Mouse (Mus musculus) Patski (cell line): Measurements from ENCODE around the gene Tcam1. TPM values are rescaled to one million over a fixed set of nuclear protein-coding genes. Genes with fewer than 3 reads are reported as not detected.

ENCODE experiments used
- ATAC-seq: fragments of 100-300 bp; one replicate; pipeline ENCODE4 v1.8.0; 2021
- CTCF ChIA-PET: fragments of 350-600 bp; sonication (Branson Sonifier 250); formaldehyde crosslinking; loops from one replicate; lab custom pipeline; 2022; ENCODE audit warnings: inconsistent platforms; lab: Charles Lee
- POLR2A ChIA-PET: fragments of 350-600 bp; sonication (Branson Sonifier 250); formaldehyde crosslinking; loops from one replicate; lab custom pipeline; 2022; ENCODE audit warnings: antibody characterized with exemption, inconsistent platforms; lab: Charles Lee
- DNase-seq: peaks from one replicate; pipeline ENCODE4 v3.0.0-alpha.2; 2011; ENCODE audit warnings: low read depth, low spot score
- H3K27me3 ChIP-seq: fragments of 371-371 bp; one replicate; pipeline ENCODE4 v1.5.1; 2021
- CTCF ChIP-seq: fragments of 100-300 bp; IDR thresholded peaks from one replicate; pipeline ENCODE4 v1.5.1; 2021
- in situ Hi-C: fragments of 300-500 bp; cut with MboI; formaldehyde crosslinking; loops from 3 replicates; pipeline ENCODE4 v1.11.1; 2018; ENCODE audit warnings: low pct_unique_long_range_greater_than_20kb, mixed read lengths
- polyA plus RNA-seq: library from polyadenylated mRNA; unstranded; gene quantifications from one replicate; pipeline ENCODE4 v1.2.3, GENCODE M21; 2021

Tcam1 gene
- polyA plus RNA-seq, 1 experiment from 2014 or later = 0.37 TPM

DNA sequence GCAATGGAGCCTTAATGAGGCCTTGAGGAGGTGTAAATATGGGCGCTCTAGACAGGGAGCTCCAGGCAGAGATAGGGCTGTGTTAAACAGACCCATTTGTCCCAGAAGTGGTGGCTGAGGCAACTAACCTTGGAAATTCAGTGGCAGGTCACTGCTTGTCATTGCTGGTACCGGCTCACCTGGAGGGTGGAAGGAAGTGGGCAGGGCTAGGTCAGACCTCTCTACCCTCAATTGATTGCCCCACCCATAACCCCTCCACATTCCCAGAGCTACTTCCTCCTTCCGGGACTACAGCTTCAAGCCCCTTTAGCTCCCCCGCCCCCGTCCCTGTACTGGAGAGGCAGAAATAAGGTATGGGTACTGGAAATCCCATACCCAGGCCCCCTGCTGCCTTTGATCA, 37.1 kb downstream of the Tcam1 start:
- no peak for DNase-seq
- no peak for ATAC-seq

DNA sequence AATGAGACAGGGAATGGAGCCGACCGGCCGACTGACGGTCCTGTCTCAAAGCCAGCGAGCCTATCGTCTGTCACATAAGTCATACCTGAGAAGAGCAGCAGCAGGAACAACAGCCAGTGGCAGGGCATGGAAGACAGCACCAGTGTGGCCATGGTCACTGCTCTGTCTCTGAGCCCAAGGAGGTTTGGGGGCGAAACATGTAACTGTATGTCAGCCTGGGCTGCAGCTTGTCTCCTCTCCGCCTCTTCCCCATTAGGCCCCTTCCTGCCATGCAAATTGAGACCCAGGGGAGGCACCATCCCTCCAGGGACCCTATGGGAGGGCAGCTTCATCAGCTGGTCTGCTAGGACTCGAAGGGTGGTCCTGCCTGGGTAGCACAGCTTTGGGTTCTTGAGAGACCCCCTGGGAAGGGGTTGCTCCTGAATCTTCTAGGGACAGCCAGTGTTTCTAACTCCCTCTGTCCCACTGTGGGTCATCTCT, 37.9 kb downstream of the Tcam1 start, which contains the start of gene Cd79b:
TSS of gene Cd79b (minus strand) at position 430 of the 480 bp plus-strand sequence.
- in situ Hi-C loops = no loop called here
- ATAC-seq (no peak), DNase-seq (no peak)
- ChIA-PET POLR2A (no interaction called here), CTCF (interaction anchor here (0.9 to 1.3 kb wide), 3 partner anchors 10 to 52 kb away, joined by 3 to 4 read pairs (median 3); no protein-coding TSS in a partner anchor)
- no peaks in the 10 kb centered on the region for H3K27me3 ChIP-seq
- TF ChIP-seq CTCF = no peak

More for the DNA sequence above, 37.1 kb downstream of the Tcam1 start:
- POLR2A ChIA-PET = no interaction called here
- in situ Hi-C loops = no loop called here
- TF ChIP-seq CTCF = no peak
- CTCF ChIA-PET = interaction anchor here (0.9 to 1.9 kb wide), 4 partner anchors 11 to 53 kb away, joined by 3 to 7 read pairs (median 4); no protein-coding TSS in a partner anchor
- H3K27me3 ChIP-seq = no peaks in the 10 kb centered on the region

DNA sequence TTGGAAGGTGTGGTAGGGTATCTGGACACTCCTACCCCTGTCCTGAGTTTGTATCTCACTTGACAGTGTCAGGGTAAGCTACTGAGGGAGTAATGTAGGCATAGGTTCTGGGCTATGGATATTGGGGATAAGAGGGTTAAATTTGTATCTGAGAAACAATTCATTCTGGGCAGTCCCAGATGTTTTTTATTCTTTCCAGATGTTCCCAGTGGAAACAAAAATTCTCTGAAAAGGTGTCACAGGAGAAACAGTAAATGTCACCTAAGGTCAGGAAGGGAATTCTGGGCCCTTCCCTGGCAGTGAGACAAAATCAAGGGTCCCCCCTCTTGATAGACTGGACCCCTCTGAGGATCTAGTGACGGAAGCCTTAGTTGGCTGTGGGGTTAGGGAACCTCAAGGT, 39.9 kb downstream of the Tcam1 start:
- no peaks in the 10 kb centered on the region for H3K27me3 ChIP-seq
- TF ChIP-seq CTCF = no peak
- ATAC-seq (no peak), DNase-seq (no peak)
- ChIA-PET CTCF (interaction anchor here (1.5 kb wide), 1 partner anchor 13 kb away, joined by 5 read pairs; no protein-coding TSS in a partner anchor), POLR2A (interaction anchor here (0.7 kb wide), 1 partner anchor 365 kb away, joined by 4 read pairs; no protein-coding TSS in a partner anchor)
- in situ Hi-C loops = no loop called here

DNA sequence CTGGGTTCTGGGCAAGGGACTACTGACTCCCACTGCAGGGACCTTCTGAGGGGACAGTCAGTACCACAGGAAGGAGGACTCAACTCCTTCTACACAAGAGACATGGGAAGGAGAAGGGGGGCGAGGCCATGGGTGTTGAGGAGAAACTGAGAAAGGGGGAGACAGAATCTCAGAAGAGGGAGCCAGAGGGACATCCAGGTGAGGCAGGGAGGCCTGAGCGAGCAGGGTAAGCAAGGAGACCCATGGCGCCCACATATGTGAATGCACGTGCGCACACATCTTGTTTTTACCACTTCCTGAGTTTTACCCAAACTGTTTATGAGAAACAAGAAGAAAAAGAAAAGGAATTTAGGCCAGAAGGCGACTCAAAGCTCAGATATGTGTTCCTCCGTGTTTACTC, 41.3 kb downstream of the Tcam1 start:
- ATAC-seq = no peak
- ChIA-PET POLR2A (no interaction called here), CTCF (interaction anchor here (1.1 kb wide), 1 partner anchor 12 kb away, joined by 3 read pairs; no protein-coding TSS in a partner anchor)
- no peak for TF ChIP-seq CTCF
- DNase-seq = no peak
- in situ Hi-C loops = no loop called here
- H3K27me3 ChIP-seq = no peaks in the 10 kb centered on the region

DNA sequence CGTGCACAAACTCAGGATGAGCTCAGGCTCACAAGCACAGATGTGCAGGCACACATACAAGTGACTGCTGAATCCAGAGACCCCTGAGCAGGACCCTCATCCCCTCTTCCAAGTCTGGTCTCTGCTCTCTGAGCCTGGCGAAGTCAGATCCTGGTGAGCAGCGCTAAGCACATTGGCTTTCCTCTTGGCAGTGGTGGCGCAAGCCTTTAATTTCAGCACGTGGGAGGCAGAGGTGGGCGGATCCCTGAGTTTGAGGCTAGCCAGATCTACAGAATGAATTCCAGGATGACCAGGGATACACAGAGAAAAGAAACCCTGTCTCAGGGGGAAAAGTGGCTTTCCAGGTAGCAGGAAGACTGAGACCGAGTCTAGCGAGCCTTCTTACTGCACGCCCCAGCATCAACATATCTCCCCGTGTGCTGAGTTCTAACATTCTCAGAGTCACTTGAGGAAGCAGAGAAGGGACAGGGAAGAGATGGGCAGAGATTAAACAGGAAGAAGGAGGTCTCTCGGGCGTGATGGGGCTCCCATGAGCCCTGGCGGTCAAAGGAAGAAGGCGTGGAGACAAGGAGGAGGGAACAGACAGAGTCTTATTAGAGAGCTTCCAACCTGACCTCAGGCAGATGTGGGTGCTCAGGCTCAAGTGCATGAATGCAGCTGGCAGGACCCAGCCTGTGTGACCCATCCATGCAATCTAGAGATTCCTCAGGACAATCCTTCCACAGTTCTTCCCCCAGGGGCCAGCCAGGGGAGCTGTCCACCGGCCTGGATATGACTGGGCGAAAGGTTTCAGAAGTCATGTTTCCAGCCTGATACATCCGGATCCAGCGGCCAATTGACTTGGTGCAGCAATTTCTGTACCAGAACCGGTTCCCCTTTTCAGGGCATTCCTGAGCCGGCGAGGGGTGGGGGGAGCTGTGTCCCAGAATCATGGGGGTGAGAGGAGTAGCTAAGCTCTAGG, 42.2 kb downstream of the Tcam1 start:
- TF ChIP-seq CTCF = no peak
- H3K27me3 ChIP-seq = no peaks in the 10 kb centered on the region
- DNase-seq (no peak), ATAC-seq (no peak)
- ChIA-PET CTCF (interaction anchor here (1.1 to 1.3 kb wide), 2 partner anchors 11 to 16 kb away, joined by 3 read pairs; no protein-coding TSS in a partner anchor), POLR2A (no interaction called here)
- in situ Hi-C loops = no loop called here

DNA sequence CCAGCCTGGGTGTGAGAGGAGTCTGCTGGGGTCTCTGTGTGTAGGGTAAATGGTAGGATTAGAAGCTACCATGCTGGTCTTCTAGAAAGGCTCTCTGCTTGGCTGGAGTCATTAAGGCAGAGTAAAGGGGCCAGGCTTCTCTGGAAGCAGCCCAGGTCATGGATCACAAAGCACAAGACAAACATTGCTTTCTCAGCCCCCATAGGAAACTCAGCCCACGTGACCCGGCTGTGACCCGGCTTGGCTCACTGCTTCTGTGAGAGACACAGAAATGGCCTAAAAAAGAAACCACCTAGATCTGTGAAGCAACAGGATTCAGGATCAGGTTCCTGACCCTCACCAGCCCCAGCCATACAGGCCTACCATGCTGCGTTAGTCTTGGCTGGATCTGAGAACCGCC, 48.4 kb downstream of the Tcam1 start:
- in situ Hi-C loops = loop anchor here (5.0 kb wide), 2 partner anchors 43 to 67 kb away; no protein-coding TSS in a partner anchor
- DNase-seq (peak; percentile 50), ATAC-seq (no peak)
- POLR2A ChIA-PET = interaction anchor here (1.1 kb wide), 1 partner anchor 22 kb away, joined by 3 read pairs; no protein-coding TSS in a partner anchor
- CTCF ChIA-PET = interaction anchor here (1.0 to 2.1 kb wide), 5 partner anchors 11 to 68 kb away, joined by 3 to 10 read pairs (median 4); partner anchors contain the start of genes Cd79b, Psmc5 and Tcam1
- TF ChIP-seq CTCF = no peak
- H3K27me3 ChIP-seq = no peaks in the 10 kb centered on the region

DNA sequence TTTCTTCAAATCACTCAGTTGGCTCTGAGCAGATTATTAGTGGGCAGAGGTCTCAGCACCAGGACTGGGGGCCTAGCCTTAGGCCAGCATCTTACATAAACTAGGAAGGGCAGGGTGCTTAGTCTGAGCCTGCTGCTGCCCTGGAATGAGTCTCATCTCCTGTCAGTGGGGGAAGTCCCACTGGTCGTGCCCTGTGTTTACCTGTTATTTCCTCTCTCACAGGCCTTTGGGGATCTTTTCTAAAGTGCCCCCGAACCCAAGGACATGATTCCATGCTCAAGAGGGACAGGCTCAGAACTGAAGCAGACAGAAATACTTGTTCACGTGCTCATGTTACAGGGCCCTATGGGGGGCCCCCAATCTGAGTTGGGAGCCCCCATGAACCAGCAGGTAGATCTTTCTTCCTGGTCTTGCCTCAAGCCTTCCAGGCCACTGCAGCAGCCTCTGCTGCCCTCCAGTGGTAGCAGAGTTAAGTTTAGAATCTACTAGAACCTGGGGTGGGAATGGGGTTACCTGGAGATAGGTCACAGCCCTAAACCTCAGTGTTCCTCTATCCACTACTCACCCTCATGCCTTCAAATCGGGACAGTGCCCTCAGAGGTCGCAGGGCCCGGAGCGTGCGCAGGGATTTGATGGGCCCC, 49.2 kb downstream of the Tcam1 start:
- CTCF ChIA-PET = interaction anchor here (1.0 to 2.1 kb wide), 5 partner anchors 18 to 69 kb away, joined by 3 to 10 read pairs (median 3); partner anchors contain the start of genes Psmc5 and Tcam1
- ATAC-seq = peak; percentile 51

DNA sequence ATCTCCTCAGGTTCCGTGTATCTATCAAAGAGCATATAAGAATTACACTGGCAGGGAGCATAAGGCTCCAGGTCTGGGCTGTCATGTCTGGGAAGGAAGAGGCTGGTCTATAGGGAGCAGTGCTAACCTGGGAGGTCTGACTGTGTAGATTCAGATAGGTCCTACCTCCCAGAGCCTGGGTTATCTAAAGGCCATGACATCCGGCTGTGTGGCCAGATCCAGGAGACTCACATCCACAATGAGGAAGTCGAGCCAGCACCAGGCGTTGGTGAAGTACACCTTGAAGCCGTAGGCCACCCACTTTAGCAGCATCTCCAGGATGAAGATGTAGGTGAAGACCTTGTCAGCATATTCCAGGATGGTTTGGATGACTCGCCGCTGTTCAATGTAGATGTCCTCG, 50.0 kb downstream of the Tcam1 start:
- no peaks in the 10 kb centered on the region for H3K27me3 ChIP-seq
- in situ Hi-C loops = loop anchor here (5.0 kb wide), 2 partner anchors 44 to 66 kb away; no protein-coding TSS in a partner anchor
- ChIA-PET CTCF (no interaction called here), POLR2A (interaction anchor here (0.5 kb wide), 1 partner anchor 202 kb away, joined by 5 read pairs; no protein-coding TSS in a partner anchor)
- no peak for TF ChIP-seq CTCF
- ATAC-seq (no peak), DNase-seq (no peak)

More for the DNA sequence above, 49.2 kb downstream of the Tcam1 start:
- in situ Hi-C loops = loop anchor here (5.0 kb wide), 2 partner anchors 43 to 67 kb away; no protein-coding TSS in a partner anchor
- POLR2A ChIA-PET = interaction anchor here (1.1 kb wide), 1 partner anchor 23 kb away, joined by 3 read pairs; no protein-coding TSS in a partner anchor
- DNase-seq = peak; percentile 25
- no peak for TF ChIP-seq CTCF
- no peaks in the 10 kb centered on the region for H3K27me3 ChIP-seq

DNA sequence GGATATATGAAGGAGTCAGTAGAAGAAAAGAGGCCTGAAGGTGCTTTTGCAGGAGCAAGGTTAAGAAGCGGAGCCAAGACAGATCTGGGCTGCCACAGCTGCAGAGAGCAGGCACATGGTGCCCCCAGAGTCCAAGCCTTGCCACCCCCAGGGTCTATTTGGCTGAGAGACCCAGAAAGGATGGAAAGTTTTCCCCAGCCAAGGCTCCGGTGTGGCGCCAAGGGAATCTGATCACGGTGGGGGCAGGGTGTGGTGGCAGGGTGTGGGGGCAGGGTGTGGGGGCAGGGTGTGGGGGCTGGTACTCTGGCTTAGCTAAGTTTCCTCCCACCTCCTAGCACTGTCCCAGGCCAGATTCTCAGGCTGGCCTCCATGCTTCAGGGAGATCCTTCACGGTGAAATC, 52.0 kb downstream of the Tcam1 start:
- in situ Hi-C loops = loop anchor here (5.0 kb wide), 2 partner anchors 46 to 64 kb away; no protein-coding TSS in a partner anchor
- no peak for TF ChIP-seq CTCF
- CTCF ChIA-PET = interaction anchor here (1.3 kb wide), 1 partner anchor 25 kb away, joined by 6 read pairs; no protein-coding TSS in a partner anchor
- no peak for DNase-seq
- no peaks in the 10 kb centered on the region for H3K27me3 ChIP-seq
- ATAC-seq = no peak
- POLR2A ChIA-PET = no interaction called here
